Mouse (Mus musculus) lung, adult 2 months (tissue): ENCODE measurements at regions not wholly inside any gene's neighbourhood (a gene's known extent, or its start where the extent isn't known, plus 50 kb on each side); places are given as distances from the start of the nearest gene placed in this dataset.

Source experiments
- DNase-seq: peaks from one replicate; pipeline ENCODE4 v3.0.0; 2022
- H3K4me1 ChIP-seq: fragments of 200-500 bp; 2 replicates; pipeline ENCODE4 v1.6.1; 2011; ENCODE audit warnings: low read length; ENCODE audit not compliant: control insufficient read depth, insufficient read depth
- H3K4me3 ChIP-seq: fragments of 200-500 bp; replicated peaks from 2 replicates; pipeline ENCODE3; 2011; ENCODE audit warnings: low read depth, mild to moderate bottlenecking, control low read depth, low read length; ENCODE audit errors: extremely low read depth
- CTCF ChIP-seq: fragments of 200-500 bp; IDR thresholded peaks from 2 replicates; pipeline ENCODE4 v1.5.1; 2011; ENCODE audit warnings: mild to moderate bottlenecking, low read length, control low read depth; ENCODE audit not compliant: insufficient read depth
- POLR2A ChIP-seq: fragments of 200-500 bp; IDR thresholded peaks from 2 replicates; pipeline ENCODE4 v1.6.1; 2011; ENCODE audit warnings: low read depth, mild to moderate bottlenecking, control low read depth, low read length, borderline replicate concordance; ENCODE audit errors: extremely low read depth
- WGBS: fragments of 180-500 bp; shearing (Covaris S2); methylation state at CpG from one replicate; pipeline ENCODE4 v1.1.7; 2018; 5-methylcytosine and 5-hydroxymethylcytosine counted together

- 43% methylated on average over 3 of the region's 3 CpGs for WGBS
- no peak for TF ChIP-seq CTCF
- no peak for TF ChIP-seq POLR2A
These were observed 122.6 kb upstream of the Usp24 start for GRCm38 (mm10) chr4:106193204-106193945.

GRCm38 (mm10) chr4:106195497-106196166, 120.4 kb upstream of the Usp24 start:
- DNase-seq = no peak
- 43% methylated on average over 3 of the region's 3 CpGs for WGBS
- peaks cover 16% of the 10 kb centered on the region for H3K4me1 ChIP-seq
- TF ChIP-seq CTCF (no peak), POLR2A (no peak)
- H3K4me3 ChIP-seq = no peak overlapping the region

More at GRCm38 (mm10) chr4:106193204-106193945, 122.6 kb upstream of the Usp24 start:
- DNase-seq = peak; percentile 33
- peaks cover 14% of the 10 kb centered on the region for H3K4me1 ChIP-seq
- H3K4me3 ChIP-seq = no peak overlapping the region

- peaks cover 7% of the 10 kb centered on the region for H3K4me1 ChIP-seq
- WGBS = 32% methylated on average over 11 of the region's 11 CpGs
- DNase-seq = peak; percentile 36
- TF ChIP-seq POLR2A (peak; percentile 37; the same call in 1 of the 2 replicates), CTCF (no peak)
- H3K4me3 ChIP-seq = no peak overlapping the region
These were observed 116.2 kb upstream of the Usp24 start for GRCm38 (mm10) chr4:106199833-106200232.

- 48% methylated on average over 6 of the region's 6 CpGs for WGBS
- Histone ChIP-seq H3K4me1 (peaks cover 5% of the 10 kb centered on the region), H3K4me3 (no peak overlapping the region)
- DNase-seq = peak; percentile 31
- TF ChIP-seq POLR2A = no peak
- no peak for TF ChIP-seq CTCF
These were observed 115.8 kb upstream of the Usp24 start for GRCm38 (mm10) chr4:106200241-106200640.

GRCm38 (mm10) chr4:106202554-106202953, 113.5 kb upstream of the Usp24 start:
- Histone ChIP-seq H3K4me3 (no peak overlapping the region), H3K4me1 (0 out of 2 replicates have a peak, but pooled peaks cover 2% of the 10 kb centered on the region)
- 71% methylated on average over 3 of the region's 3 CpGs for WGBS
- no peak for DNase-seq
- TF ChIP-seq CTCF = no peak
- TF ChIP-seq POLR2A = no peak

GRCm38 (mm10) chr4:106205200-106205599, 110.8 kb upstream of the Usp24 start:
- no peak for DNase-seq
- no peak overlapping the region for H3K4me3 ChIP-seq
- 0 out of 2 replicates have a peak, but pooled peaks cover 2% of the 10 kb centered on the region for H3K4me1 ChIP-seq
- 70% methylated on average over 2 of the region's 2 CpGs for WGBS
- no peak for TF ChIP-seq CTCF
- TF ChIP-seq POLR2A = no peak

- no peak for DNase-seq
These were observed 110.0 kb upstream of the Usp24 start for GRCm38 (mm10) chr4:106206023-106206422.

GRCm38 (mm10) chr4:106209465-106209864, 106.5 kb upstream of the Usp24 start:
- DNase-seq = no peak
- no peak overlapping the region for H3K4me3 ChIP-seq
- WGBS = 68% methylated on average over 11 of the region's 11 CpGs

More at GRCm38 (mm10) chr4:106206023-106206422, 110.0 kb upstream of the Usp24 start:
- no peak overlapping the region for H3K4me3 ChIP-seq
- TF ChIP-seq CTCF = no peak
- no peak for TF ChIP-seq POLR2A
- 68% methylated on average over 2 of the region's 2 CpGs for WGBS
- no peaks in the 10 kb centered on the region for H3K4me1 ChIP-seq

GRCm38 (mm10) chr4:106209975-106210374, 106.0 kb upstream of the Usp24 start:
- DNase-seq = no peak
- Histone ChIP-seq H3K4me1 (no peaks in the 10 kb centered on the region), H3K4me3 (no peak overlapping the region)
- TF ChIP-seq POLR2A (no peak), CTCF (peak; percentile 35; the same call in 1 of the 2 replicates)
- 100% methylated on average over 1 of the region's 1 CpGs for WGBS

More at GRCm38 (mm10) chr4:106209465-106209864, 106.5 kb upstream of the Usp24 start:
- TF ChIP-seq POLR2A (no peak), CTCF (no peak)
- H3K4me1 ChIP-seq = no peaks in the 10 kb centered on the region
